Mouse (Mus musculus) kidney, adult 2 months (tissue): ENCODE measurements at regions not wholly inside any gene's neighbourhood (a gene's known extent, or its start where the extent isn't known, plus 50 kb on each side); places are given as distances from the start of the nearest gene placed in this dataset.

Experiments
- DNase-seq: peaks from one replicate; pipeline ENCODE4 v3.0.0; 2021
- H3K27ac ChIP-seq: fragments of 200-500 bp; 2 replicates; pipeline ENCODE4 v1.5.1; 2012; ENCODE audit warnings: low read depth, low read length, control low read depth, inconsistent platforms; ENCODE audit not compliant: insufficient read depth
- H3K27me3 ChIP-seq: fragments of 200-500 bp; replicated peaks from 2 replicates; pipeline ENCODE4 v1.6.1; 2012; ENCODE audit warnings: mild to moderate bottlenecking, moderate library complexity, low read length, inconsistent platforms; ENCODE audit not compliant: control insufficient read depth, insufficient read depth
- H3K36me3 ChIP-seq: fragments of 200-500 bp; 2 replicates; pipeline ENCODE4 v1.6.1; 2012; ENCODE audit warnings: mild to moderate bottlenecking, moderate library complexity, low read length, inconsistent platforms; ENCODE audit not compliant: control insufficient read depth, insufficient read depth
- H3K4me1 ChIP-seq: fragments of 200-500 bp; 2 replicates; pipeline ENCODE4 v1.6.1; 2011; ENCODE audit warnings: low read length; ENCODE audit not compliant: control insufficient read depth, insufficient read depth
- H3K4me3 ChIP-seq: fragments of 200-500 bp; 2 replicates; pipeline ENCODE4 v1.5.1; 2011; ENCODE audit warnings: mild to moderate bottlenecking, low read depth, low read length, control low read depth; ENCODE audit not compliant: insufficient read depth
- CTCF ChIP-seq: fragments of 200-500 bp; conservative IDR thresholded peaks from 2 replicates; pipeline ENCODE4 v1.5.1; 2011; ENCODE audit warnings: low read depth, mild to moderate bottlenecking, control low read depth, low read length, moderate library complexity, mixed read lengths; ENCODE audit not compliant: insufficient read depth, insufficient read length
- POLR2A ChIP-seq: fragments of 200-500 bp; IDR thresholded peaks from one replicate; pipeline ENCODE4 v1.6.1; 2011; ENCODE audit warnings: low read depth, low read length, control low read depth
- WGBS: fragments of 180-500 bp; shearing (Covaris S2); methylation state at CpG from one replicate; pipeline ENCODE4 v1.1.7; 2018; 5-methylcytosine and 5-hydroxymethylcytosine counted together

- DNase-seq: no peak
- Histone ChIP-seq H3K27ac (no peak overlapping the region), H3K27me3 (no peaks in the 10 kb centered on the region), H3K36me3 (no peaks in the 10 kb centered on the region), H3K4me3 (no peak overlapping the region), H3K4me1 (no peaks in the 10 kb centered on the region)
- 90% methylated on average over 12 of the region's 12 CpGs for WGBS
- TF ChIP-seq POLR2A (no peak), CTCF (no peak)
Observed at GRCm38 (mm10) chr10:126270376-126270775, 304.4 kb downstream of the Lrig3 start.

- no peak for DNase-seq
- Histone ChIP-seq H3K4me1 (no peaks in the 10 kb centered on the region), H3K27me3 (no peaks in the 10 kb centered on the region), H3K4me3 (no peak overlapping the region), H3K27ac (no peak overlapping the region), H3K36me3 (no peaks in the 10 kb centered on the region)
- 94% methylated on average over 2 of the region's 2 CpGs for WGBS
- TF ChIP-seq POLR2A: no peak
- no peak for TF ChIP-seq CTCF
Observed at GRCm38 (mm10) chr10:126267321-126267998, 301.5 kb downstream of the Lrig3 start.

- Histone ChIP-seq H3K4me1 (peaks cover 4% of the 10 kb centered on the region), H3K4me3 (no peak overlapping the region), H3K27me3 (no peaks in the 10 kb centered on the region), H3K27ac (no peak overlapping the region), H3K36me3 (no peaks in the 10 kb centered on the region)
- WGBS: 54% methylated on average over 8 of the region's 8 CpGs
- no peak for TF ChIP-seq POLR2A
- TF ChIP-seq CTCF: no peak
- peak; percentile 23 for DNase-seq
Observed at GRCm38 (mm10) chr10:126257171-126257570, 291.2 kb downstream of the Lrig3 start.

- Histone ChIP-seq H3K4me3 (no peak overlapping the region), H3K4me1 (peaks cover 4% of the 10 kb centered on the region), H3K36me3 (no peaks in the 10 kb centered on the region), H3K27ac (no peak overlapping the region), H3K27me3 (no peaks in the 10 kb centered on the region)
- no peak for DNase-seq
- no peak for TF ChIP-seq CTCF
- TF ChIP-seq POLR2A: no peak
- 94% methylated on average over 4 of the region's 4 CpGs for WGBS
Observed at GRCm38 (mm10) chr10:126254198-126254597, 288.2 kb downstream of the Lrig3 start.

GRCm38 (mm10) chr10:126249176-126249575, 283.2 kb downstream of the Lrig3 start:
- WGBS: 42% methylated on average over 12 of the region's 12 CpGs
- H3K27ac ChIP-seq: no peak overlapping the region
- no peak for DNase-seq
- H3K36me3 ChIP-seq: no peaks in the 10 kb centered on the region
- H3K4me1 ChIP-seq: no peaks in the 10 kb centered on the region
- TF ChIP-seq POLR2A (no peak), CTCF (no peak)
- H3K27me3 ChIP-seq: no peaks in the 10 kb centered on the region
- no peak overlapping the region for H3K4me3 ChIP-seq

GRCm38 (mm10) chr10:126243051-126243450, 277.1 kb downstream of the Lrig3 start:
- no peaks in the 10 kb centered on the region for H3K4me1 ChIP-seq
- DNase-seq: no peak
- H3K27me3 ChIP-seq: no peaks in the 10 kb centered on the region
- no peak overlapping the region for H3K4me3 ChIP-seq
- 73% methylated on average over 7 of the region's 7 CpGs for WGBS
- no peak overlapping the region for H3K27ac ChIP-seq
- H3K36me3 ChIP-seq: no peaks in the 10 kb centered on the region
- TF ChIP-seq CTCF (no peak), POLR2A (no peak)

- Histone ChIP-seq H3K27ac (no peak overlapping the region), H3K36me3 (no peaks in the 10 kb centered on the region), H3K4me1 (no peaks in the 10 kb centered on the region), H3K4me3 (no peak overlapping the region), H3K27me3 (no peaks in the 10 kb centered on the region)
- 36% methylated on average over 4 of the region's 4 CpGs for WGBS
- no peak for DNase-seq
- no peak for TF ChIP-seq CTCF
- no peak for TF ChIP-seq POLR2A
Observed at GRCm38 (mm10) chr10:126239536-126239935, 273.6 kb downstream of the Lrig3 start.
